In the genomic region with DNA sequence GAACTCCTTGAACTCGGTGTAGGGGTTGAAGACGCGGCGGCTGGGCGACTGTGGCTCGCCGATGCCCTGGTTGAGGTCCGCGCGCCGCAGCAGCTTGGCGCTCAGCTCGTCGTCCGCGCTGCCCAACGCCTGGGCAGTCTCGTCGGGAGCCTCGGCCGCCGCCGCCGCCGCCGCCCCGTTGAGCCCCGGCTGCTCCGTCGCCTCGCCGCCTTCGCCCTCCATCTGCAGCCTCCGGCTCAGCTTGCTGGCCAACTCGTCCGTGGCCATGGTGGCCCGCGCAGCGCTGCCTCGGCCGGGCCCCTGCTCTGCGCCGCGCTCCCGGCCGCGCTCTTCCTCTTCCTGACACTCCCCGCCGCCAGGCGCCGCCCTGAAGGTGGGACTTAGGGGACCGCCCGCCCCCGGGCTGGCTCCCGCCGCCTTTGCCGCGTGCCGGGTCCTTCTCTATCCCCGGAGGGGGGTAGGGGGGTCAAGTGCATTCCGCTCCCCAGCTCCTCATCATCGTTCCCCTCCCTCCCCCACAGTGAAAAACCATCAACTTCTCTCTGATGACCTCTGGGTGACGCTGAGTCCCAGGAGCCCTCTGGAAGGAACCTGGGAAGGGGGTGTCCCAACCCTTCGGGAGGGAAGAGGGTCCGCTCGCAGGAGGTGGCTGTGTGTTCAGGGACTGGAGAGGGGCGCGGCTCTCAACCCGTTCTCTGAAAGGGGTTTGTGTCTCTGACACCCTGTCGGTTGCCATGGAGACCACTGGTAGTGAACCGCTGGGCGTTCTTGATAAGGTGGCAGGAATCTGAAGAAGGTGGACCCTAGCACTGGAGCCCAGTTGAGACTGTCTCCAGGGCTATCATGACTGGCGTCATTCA, we compare ENCODE assay signal across 8 mouse cellular contexts. TPM values are rescaled to one million over a fixed set of nuclear protein-coding genes. Genes with fewer than 3 reads are reported as not detected.
DNase-seq lines count a peak whose midpoint lies in the region; ATAC-seq and TF ChIP-seq lines count a peak whose summit lies in the region.

A gene (minus strand): TSS at position 320 of the 860 bp plus-strand sequence.

- peak within 1 kb of the TSS; percentile 89 for H3K9ac ChIP-seq in CH12.LX (ENCODE audit: insufficient read depth, low read depth)
- peak within 1 kb of the TSS; percentile 90 for H3K9ac ChIP-seq in heart, embryonic 14.5 days (ENCODE audit: low read length)
- peak within 1 kb of the TSS; percentile 80 for H3K9ac ChIP-seq in liver, postnatal 0 days (replicated peaks)
- peak within 1 kb of the TSS; percentile 81 for H3K9ac ChIP-seq in neural tube, embryonic 14.5 days (replicated peaks; ENCODE audit: low read depth, low read length)

- under 1% methylated on average over 71 of the region's 73 CpGs for WGBS in heart, embryonic 14.5 days
- under 1% methylated on average over 61 of the region's 73 CpGs for WGBS in liver, postnatal 0 days (ENCODE audit: insufficient replicate concordance)
- WGBS in neural tube, embryonic 14.5 days: under 1% methylated on average over 71 of the region's 73 CpGs

- TF ChIP-seq POLR2A in CH12.LX (IDR thresholded peaks at IDR 0.05; ENCODE audit: low read depth, low read length): peak; percentile 87

- H3K4me3 ChIP-seq in CH12.LX (replicated peaks in 1 of 3; ENCODE audit: low read depth in 2 of 3, low read length in 2 of 3, poor library complexity in 1 of 3): peak within 1 kb of the TSS; percentile 92 to 95 (median 92)
- H3K4me3 ChIP-seq in brown adipose tissue, adult 24 weeks (ENCODE audit: insufficient read depth, low read depth, low read length): peak within 1 kb of the TSS; percentile 88
- peak within 1 kb of the TSS; percentile 77 to 80 for H3K4me3 ChIP-seq in heart, embryonic 14.5 days (ENCODE audit: control insufficient read depth in 1 of 2, insufficient read depth in 1 of 2, low read depth in 1 of 2, low read length in 2 of 2)
- peak within 1 kb of the TSS; percentile 77 for H3K4me3 ChIP-seq in liver, postnatal 0 days (ENCODE audit: low read depth, low read length)
- H3K4me3 ChIP-seq in neural tube, embryonic 14.5 days (ENCODE audit: low read depth, low read length): peak within 1 kb of the TSS; percentile 77

- H3K36me3 ChIP-seq in CH12.LX (replicated peaks in 1 of 2; ENCODE audit: control insufficient read depth in 1 of 2, insufficient read depth in 1 of 2, low read length in 1 of 2): peaks cover 3 to 32% of the 10 kb centered on the region in 2 experiments
- H3K36me3 ChIP-seq in heart, embryonic 14.5 days (ENCODE audit: control insufficient read depth, insufficient read depth, low read length): peaks cover 18% of the 10 kb centered on the region
- peaks cover 9% of the 10 kb centered on the region for H3K36me3 ChIP-seq in liver, postnatal 0 days (replicated peaks; ENCODE audit: insufficient read depth, low read length)
- H3K36me3 ChIP-seq in neural tube, embryonic 14.5 days (ENCODE audit: control insufficient read depth, insufficient read depth, low read length): no peaks in the 10 kb centered on the region

- peak within 1 kb of the TSS; percentile 97 for H3K4me2 ChIP-seq in CH12.LX (ENCODE audit: insufficient read depth, low read depth, poor library complexity, severe bottlenecking)
- peak within 1 kb of the TSS; percentile 99 for H3K4me2 ChIP-seq in heart, embryonic 14.5 days (ENCODE audit: low read length)
- peak within 1 kb of the TSS; percentile 92 for H3K4me2 ChIP-seq in liver, postnatal 0 days (ENCODE audit: low read depth, low read length)
- H3K4me2 ChIP-seq in neural tube, embryonic 14.5 days (ENCODE audit: low read depth, low read length): peak within 1 kb of the TSS; percentile 64

- peaks cover 8% of the 10 kb centered on the region for H3K27me3 ChIP-seq in CH12.LX (replicated peaks)
- no peaks in the 10 kb centered on the region for H3K27me3 ChIP-seq in heart, embryonic 14.5 days (ENCODE audit: control insufficient read depth, insufficient read depth, low read length)
- peaks cover 18% of the 10 kb centered on the region for H3K27me3 ChIP-seq in liver, postnatal 0 days (ENCODE audit: insufficient read depth, low read length)
- no peaks in the 10 kb centered on the region for H3K27me3 ChIP-seq in neural tube, embryonic 14.5 days (ENCODE audit: control insufficient read depth, insufficient read depth, low read length)

- H3K27ac ChIP-seq in CH12.LX (ENCODE audit: insufficient read depth, low read depth): no peak within 1 kb of the TSS
- H3K27ac ChIP-seq in brown adipose tissue, adult 24 weeks (replicated peaks; ENCODE audit: low read depth, low read length): peak within 1 kb of the TSS; percentile 48
- peak within 1 kb of the TSS; percentile 36 to 78 for H3K27ac ChIP-seq in heart, embryonic 14.5 days (replicated peaks in 1 of 2; ENCODE audit: control insufficient read depth in 1 of 2, insufficient read depth in 1 of 2, low read depth in 2 of 2, low read length in 2 of 2)
- H3K27ac ChIP-seq in liver, postnatal 0 days (ENCODE audit: low read depth): peak within 1 kb of the TSS; percentile 55
- H3K27ac ChIP-seq in neural tube, embryonic 14.5 days (ENCODE audit: low read depth, low read length): peak within 1 kb of the TSS; percentile 48; the same call in 1 of the 2 replicates

- H3K79me2 ChIP-seq in CH12.LX (replicated peaks; ENCODE audit: control insufficient read depth, extremely low read depth, insufficient read depth, poor library complexity, severe bottlenecking): peaks cover 17% of the 10 kb centered on the region

- no peak for TF ChIP-seq EP300 in CH12.LX (IDR thresholded peaks at IDR 0.05; ENCODE audit: low read length)
- peak; percentile 77 for TF ChIP-seq EP300 in liver, postnatal 0 days (IDR thresholded peaks at IDR 0.05; ENCODE audit: low read depth)

- in situ Hi-C loops in CH12.LX (cut with MboI; ENCODE audit: low pct_ligation_motif_present, low pct_unique_long_range_greater_than_20kb, low sequenced_read_pairs): no loop called here

- no peak for TF ChIP-seq CTCF in CH12.LX (conservative IDR thresholded peaks at IDR 0.05 in 1 of 2, IDR thresholded peaks at IDR 0.05 in 1 of 2; ENCODE audit: low read depth in 2 of 2, low read length in 2 of 2)
- TF ChIP-seq CTCF in liver, postnatal 0 days (IDR thresholded peaks at IDR 0.05; ENCODE audit: low read depth): peak; percentile 33

- H3K4me1 ChIP-seq in CH12.LX (ENCODE audit: control insufficient read depth in 1 of 2, insufficient read depth in 2 of 2): peaks cover 28 to 47% of the 10 kb centered on the region in 2 experiments
- peaks cover 14% of the 10 kb centered on the region; the same call in 1 of the 2 replicates for H3K4me1 ChIP-seq in brown adipose tissue, adult 24 weeks (ENCODE audit: control insufficient read depth, insufficient read depth, insufficient read length, low read length)
- peaks cover 39 to 54% of the 10 kb centered on the region in 2 experiments for H3K4me1 ChIP-seq in heart, embryonic 14.5 days (ENCODE audit: control insufficient read depth in 2 of 2, insufficient read depth in 2 of 2, low read length in 2 of 2)
- H3K4me1 ChIP-seq in liver, postnatal 0 days (ENCODE audit: insufficient read depth): peaks cover 46% of the 10 kb centered on the region
- H3K4me1 ChIP-seq in neural tube, embryonic 14.5 days (ENCODE audit: control insufficient read depth, insufficient read depth, low read length): peaks cover 20% of the 10 kb centered on the region

- no peak for TF ChIP-seq RAD21 in CH12.LX (IDR thresholded peaks at IDR 0.05; ENCODE audit: low read depth, low read length)

- dilution Hi-C loops in CH12.LX (cut with MboI; ENCODE audit: extremely low pct_ligation_motif_present, extremely low pct_unique_long_range_greater_than_20kb, low sequenced_read_pairs): no loop called here

- peak; percentile 81 for ATAC-seq in erythroid progenitor cell, adult 5-6 weeks (replicated peaks; ENCODE audit: low FRiP score, poor library complexity, severe bottlenecking)
- peak; percentile 82 for ATAC-seq in heart, embryonic 14.5 days (ENCODE audit: insufficient number of reproducible peaks, insufficient read depth, low FRiP score, low read depth)
- ATAC-seq in liver, postnatal 0 days: peak; percentile 91
- peak; percentile 89 for ATAC-seq in neural tube, embryonic 14.5 days (ENCODE audit: low read depth)

- no peaks in the 10 kb centered on the region for H3K9me3 ChIP-seq in CH12.LX (replicated peaks; ENCODE audit: low read length)
- no peaks in the 10 kb centered on the region for H3K9me3 ChIP-seq in heart, embryonic 14.5 days (ENCODE audit: control insufficient read depth, low read length)
- H3K9me3 ChIP-seq in liver, postnatal 0 days (ENCODE audit: low read length): no peaks in the 10 kb centered on the region
- H3K9me3 ChIP-seq in neural tube, embryonic 14.5 days (ENCODE audit: control insufficient read depth, low read length): no peaks in the 10 kb centered on the region

- peak; percentile 66 for DNase-seq in CH12.LX (ENCODE audit: extremely low read depth)
- peak; percentile 88 for DNase-seq in kidney, postnatal 14 days
- DNase-seq in liver, postnatal 0 days: peak; percentile 89
- peak; percentile 66 to 69 for DNase-seq in thymus, adult 18-20 months

TF ChIP-seq in CH12.LX, 34 proteins besides CTCF, POLR2A, EP300 and RAD21 (continues in another document):
- peak; percentile 7; the same call in 1 of the 2 replicates for TF ChIP-seq IRF4 (IDR thresholded peaks at IDR 0.05; ENCODE audit: low read depth, low read length)
- peak; percentile 62 for TF ChIP-seq NRF1 (IDR thresholded peaks at IDR 0.05; ENCODE audit: low read depth, low read length)
- TF ChIP-seq NELFE (IDR thresholded peaks at IDR 0.05; ENCODE audit: low read depth, low read length): peak; percentile 82
- TF ChIP-seq ELF1 (IDR thresholded peaks at IDR 0.05; ENCODE audit: low read depth, low read length): peak; percentile 89
- peak; percentile 93 for TF ChIP-seq ZMIZ1 (IDR thresholded peaks at IDR 0.05; ENCODE audit: low read depth, low read length)
- peak; percentile 80 for TF ChIP-seq MAX (IDR thresholded peaks at IDR 0.05; ENCODE audit: low read length)
- TF ChIP-seq BHLHE40 (IDR thresholded peaks at IDR 0.05; ENCODE audit: low read depth, low read length): peak; percentile 72
- TF ChIP-seq CHD1 (IDR thresholded peaks at IDR 0.05; ENCODE audit: low read depth, low read length): no peak
- peak; percentile 50; the same call in 1 of the 2 replicates for TF ChIP-seq CHD2 (IDR thresholded peaks at IDR 0.05; ENCODE audit: low read length)
- no peak for TF ChIP-seq ZC3H11A (IDR thresholded peaks at IDR 0.05; ENCODE audit: low read depth, low read length)

RNA-seq across cellular contexts. Expression of the gene that starts here (rescaled TPM):
- total RNA-seq in CH12.LX (2012; rRNA removed) (43.8 and 51.5 TPM in 2 replicates), CH12.LX (2014; rRNA removed) (34.7 and 44.1 TPM in 2 replicates)
- 132 and 143 TPM in 2 replicates for polyA plus RNA-seq in CH12.LX (2012; ENCODE audit: insufficient read length, low read depth)
- polyA plus RNA-seq in brown adipose tissue, adult 24 weeks (2012; ENCODE audit: insufficient read depth, insufficient read length, missing spikeins): 11.7 and 12.9 TPM in 2 replicates
- total RNA-seq in erythroid progenitor cell, adult 5-6 weeks (2015; ENCODE audit: low replicate concordance): 18.7 and 21.8 TPM in 2 replicates
- 11.4 and 18.8 TPM in 2 replicates for total RNA-seq in erythroid progenitor cell, adult 5-6 weeks (2017; ENCODE audit: low replicate concordance)
- 33.2 and 43.6 TPM in 2 replicates for polyA plus RNA-seq in heart, embryonic 14.5 days (2014; fragmentation: Nextera tagmentation; extraction: Ambion mirVana)
- 37.1 and 39.9 TPM in 2 replicates for polyA plus RNA-seq in liver, postnatal 0 days (2015; fragmentation: Nextera tagmentation; extraction: Ambion mirVana)
- polyA plus RNA-seq in neural tube, embryonic 14.5 days (2014; fragmentation: Nextera tagmentation; extraction: Ambion mirVana): 33.2 and 36.3 TPM in 2 replicates
